Mouse (Mus musculus) heart, embryonic 11.5 days (tissue): ENCODE data around the gene Eif2b3. TPM values are rescaled to one million over a fixed set of nuclear protein-coding genes. Genes with fewer than 3 reads are reported as not detected.

Experiments
- ATAC-seq: fragments of 200-750 bp; cut with Nextera tagmentation; replicated peaks from 2 replicates; pipeline ENCODE4 v1.8.0; 2017; ENCODE audit warnings: moderate library complexity; ENCODE audit not compliant: insufficient number of reproducible peaks, low FRiP score, low TSS enrichment
- H3K27ac ChIP-seq: fragments of 300-500 bp; sonication (generic); 2 replicates; pipeline ENCODE4 v1.5.1; 2014; ENCODE audit warnings: mild to moderate bottlenecking, low read depth, low read length
- H3K27me3 ChIP-seq: fragments of 300-500 bp; sonication (generic); 2 replicates; pipeline ENCODE4 v1.6.1; 2014; ENCODE audit warnings: mild to moderate bottlenecking, low read length, mixed read lengths; ENCODE audit not compliant: control insufficient read depth, insufficient read depth
- H3K36me3 ChIP-seq: fragments of 300-500 bp; sonication (generic); 2 replicates; pipeline ENCODE4 v1.6.1; 2014; ENCODE audit warnings: mild to moderate bottlenecking, low read length, moderate library complexity, mixed read lengths; ENCODE audit not compliant: control insufficient read depth, insufficient read depth
- H3K4me1 ChIP-seq: fragments of 300-500 bp; sonication (generic); 2 replicates; pipeline ENCODE4 v1.6.1; 2014; ENCODE audit warnings: low read length; ENCODE audit not compliant: control insufficient read depth, insufficient read depth
- H3K4me2 ChIP-seq: fragments of 300-500 bp; sonication (generic); 2 replicates; pipeline ENCODE4 v1.6.1; 2014; ENCODE audit warnings: mild to moderate bottlenecking, moderate library complexity
- H3K4me3 ChIP-seq: fragments of 300-500 bp; sonication (generic); 2 replicates; pipeline ENCODE4 v1.5.1; 2014; ENCODE audit warnings: low read depth, low read length
- H3K9ac ChIP-seq: fragments of 300-500 bp; sonication (generic); 2 replicates; pipeline ENCODE4 v1.6.1; 2014; ENCODE audit warnings: mild to moderate bottlenecking, low read depth, low read length, moderate library complexity
- H3K9me3 ChIP-seq: fragments of 300-500 bp; sonication (generic); replicated peaks from 2 replicates; pipeline ENCODE4 v1.6.1; 2016; ENCODE audit warnings: low read length; ENCODE audit not compliant: control insufficient read depth
- WGBS: fragments of 180-500 bp; shearing (Covaris S2); extraction: QIAGEN DNeasy Blood & Tissue Kit; methylation state at CpG from one replicate; pipeline ENCODE4 v1.1.7; 2014; ENCODE audit not compliant: insufficient replicate concordance; 5-methylcytosine and 5-hydroxymethylcytosine counted together
- polyA plus RNA-seq: library from polyadenylated mRNA; unstranded; fragments of >200 nt; fragmentation: Nextera tagmentation; extraction: Ambion mirVana; gene quantifications from 2 replicates; pipeline ENCODE4 v1.2.1, GENCODE M21; 2014

Gene Eif2b3
- polyA plus RNA-seq, 1 experiment from 2014 or later: 36.9 TPM

- Histone ChIP-seq H3K4me3 (no peak overlapping the region), H3K4me1 (no peaks in the 10 kb centered on the region), H3K27me3 (no peaks in the 10 kb centered on the region), H3K36me3 (no peaks in the 10 kb centered on the region), H3K9me3 (no peaks in the 10 kb centered on the region), H3K9ac (no peak overlapping the region), H3K4me2 (no peak overlapping the region), H3K27ac (no peak overlapping the region)
- 79% methylated on average over 10 of the region's 10 CpGs for WGBS
- no peak for ATAC-seq
These were observed 85.5 kb downstream of the Eif2b3 start for GRCm38 (mm10) chr4:117104672-117105071.

GRCm38 (mm10) chr4:117105127-117105526 is 85.9 kb downstream of the Eif2b3 start:
- WGBS: 62% methylated on average over 10 of the region's 10 CpGs
- H3K4me2 ChIP-seq: no peak overlapping the region
- no peaks in the 10 kb centered on the region for H3K9me3 ChIP-seq
- no peaks in the 10 kb centered on the region for H3K36me3 ChIP-seq
- H3K4me1 ChIP-seq: no peaks in the 10 kb centered on the region
- no peak overlapping the region for H3K4me3 ChIP-seq
- no peaks in the 10 kb centered on the region for H3K27me3 ChIP-seq
- H3K9ac ChIP-seq: no peak overlapping the region
- no peak overlapping the region for H3K27ac ChIP-seq
- ATAC-seq: no peak

- no peaks in the 10 kb centered on the region for H3K27me3 ChIP-seq
- WGBS: 87% methylated on average over 18 of the region's 18 CpGs
- no peak overlapping the region for H3K27ac ChIP-seq
- H3K9me3 ChIP-seq: no peaks in the 10 kb centered on the region
- no peak for ATAC-seq
- no peak overlapping the region for H3K9ac ChIP-seq
- H3K4me3 ChIP-seq: no peak overlapping the region
- H3K36me3 ChIP-seq: no peaks in the 10 kb centered on the region
- no peaks in the 10 kb centered on the region for H3K4me1 ChIP-seq
- H3K4me2 ChIP-seq: no peak overlapping the region
These were observed 88.8 kb downstream of the Eif2b3 start for GRCm38 (mm10) chr4:117107813-117108523.

GRCm38 (mm10) chr4:117108524-117108849 is 89.3 kb downstream of the Eif2b3 start:
- Histone ChIP-seq H3K4me3 (no peak overlapping the region), H3K4me2 (no peak overlapping the region), H3K27me3 (no peaks in the 10 kb centered on the region), H3K9me3 (no peaks in the 10 kb centered on the region), H3K27ac (no peak overlapping the region), H3K9ac (no peak overlapping the region), H3K36me3 (no peaks in the 10 kb centered on the region), H3K4me1 (no peaks in the 10 kb centered on the region)
- no peak for ATAC-seq
- WGBS: 85% methylated on average over 6 of the region's 6 CpGs

GRCm38 (mm10) chr4:117109330-117109729 is 90.1 kb downstream of the Eif2b3 start:
- no peaks in the 10 kb centered on the region for H3K4me1 ChIP-seq
- no peak for ATAC-seq
- H3K9ac ChIP-seq: no peak overlapping the region
- no peak overlapping the region for H3K4me2 ChIP-seq
- H3K27ac ChIP-seq: no peak overlapping the region
- H3K4me3 ChIP-seq: no peak overlapping the region
- H3K27me3 ChIP-seq: no peaks in the 10 kb centered on the region
- WGBS: 84% methylated on average over 25 of the region's 25 CpGs
- H3K9me3 ChIP-seq: no peaks in the 10 kb centered on the region
- no peaks in the 10 kb centered on the region for H3K36me3 ChIP-seq

- no peak for ATAC-seq
- no peaks in the 10 kb centered on the region for H3K4me1 ChIP-seq
- no peaks in the 10 kb centered on the region for H3K9me3 ChIP-seq
- H3K27ac ChIP-seq: no peak overlapping the region
- H3K9ac ChIP-seq: no peak overlapping the region
- H3K4me2 ChIP-seq: no peak overlapping the region
- no peak overlapping the region for H3K4me3 ChIP-seq
- 87% methylated on average over 13 of the region's 13 CpGs for WGBS
- no peaks in the 10 kb centered on the region for H3K27me3 ChIP-seq
- no peaks in the 10 kb centered on the region for H3K36me3 ChIP-seq
These were observed 91.0 kb downstream of the Eif2b3 start for GRCm38 (mm10) chr4:117110249-117110648.

- Histone ChIP-seq H3K27me3 (no peaks in the 10 kb centered on the region), H3K4me2 (no peak overlapping the region), H3K27ac (no peak overlapping the region), H3K9me3 (no peaks in the 10 kb centered on the region), H3K9ac (no peak overlapping the region), H3K4me1 (no peaks in the 10 kb centered on the region), H3K4me3 (no peak overlapping the region), H3K36me3 (no peaks in the 10 kb centered on the region)
- WGBS: 87% methylated on average over 11 of the region's 11 CpGs
- no peak for ATAC-seq
These were observed 91.8 kb downstream of the Eif2b3 start for GRCm38 (mm10) chr4:117110985-117111384.

- Histone ChIP-seq H3K4me2 (no peak overlapping the region), H3K9me3 (no peaks in the 10 kb centered on the region), H3K4me1 (no peaks in the 10 kb centered on the region), H3K9ac (no peak overlapping the region), H3K27me3 (no peaks in the 10 kb centered on the region), H3K36me3 (no peaks in the 10 kb centered on the region), H3K4me3 (no peak overlapping the region), H3K27ac (no peak overlapping the region)
- 89% methylated on average over 1 of the region's 1 CpGs for WGBS
- no peak for ATAC-seq
These were observed 94.0 kb downstream of the Eif2b3 start for GRCm38 (mm10) chr4:117113237-117113636.

GRCm38 (mm10) chr4:117115592-117115991 is 96.4 kb downstream of the Eif2b3 start:
- Histone ChIP-seq H3K9ac (no peak overlapping the region), H3K27ac (no peak overlapping the region), H3K4me2 (no peak overlapping the region), H3K9me3 (no peaks in the 10 kb centered on the region), H3K4me3 (no peak overlapping the region), H3K36me3 (no peaks in the 10 kb centered on the region), H3K4me1 (0 out of 2 replicates have a peak, but pooled peaks cover 4% of the 10 kb centered on the region), H3K27me3 (no peaks in the 10 kb centered on the region)
- WGBS: 76% methylated on average over 5 of the region's 5 CpGs
- no peak for ATAC-seq
